Mouse (Mus musculus) layer of hippocampus, adult 8-10 months (tissue): ENCODE measurements around the gene Myo15b. TPM values are rescaled to one million over a fixed set of nuclear protein-coding genes. Genes with fewer than 3 reads are reported as not detected.
A peak's percentile ranks its signal among the peaks of the same experiment; 100 is the strongest.

ENCODE experiments used
- DNase-seq, 2 experiments: peaks; one replicate each; pipeline ENCODE4 v3.0.0; 2022; ENCODE audit warnings: low spot score in 2 of 2
- total RNA-seq, 4 experiments: library from RNA; stranded (reverse); gene quantifications; 2 replicates each; pipeline ENCODE4 v1.2.4; 2022

Myo15b gene
- total RNA-seq: 1 to 10 TPM in 1 of 4 experiments, under 1 TPM in 3; 0.11 to 1.2 (median 0.56) TPM

DNA sequence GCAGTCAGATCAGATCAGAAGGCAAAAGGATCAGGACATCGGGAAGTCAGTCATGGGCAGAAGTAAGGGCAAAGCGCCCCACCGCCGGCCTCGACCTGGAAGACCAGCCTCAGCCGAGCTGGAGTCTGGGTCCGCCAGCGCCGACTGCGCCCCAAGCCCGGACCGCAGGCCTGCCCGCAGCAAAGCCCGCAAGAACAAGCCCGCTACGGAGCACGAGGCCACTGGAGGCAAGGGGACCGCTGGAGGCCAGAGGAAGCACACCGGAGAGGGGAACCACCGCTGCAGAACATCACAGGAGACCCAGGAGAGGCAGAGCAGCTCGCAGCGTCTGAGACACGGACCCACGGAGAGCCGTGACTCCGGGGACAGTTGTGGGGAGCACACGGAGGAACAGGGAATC, at the start of gene Myo15b:
TSS of gene Myo15b (plus strand) at position 53 of the 400 bp plus-strand sequence.
- no peak for DNase-seq

DNA sequence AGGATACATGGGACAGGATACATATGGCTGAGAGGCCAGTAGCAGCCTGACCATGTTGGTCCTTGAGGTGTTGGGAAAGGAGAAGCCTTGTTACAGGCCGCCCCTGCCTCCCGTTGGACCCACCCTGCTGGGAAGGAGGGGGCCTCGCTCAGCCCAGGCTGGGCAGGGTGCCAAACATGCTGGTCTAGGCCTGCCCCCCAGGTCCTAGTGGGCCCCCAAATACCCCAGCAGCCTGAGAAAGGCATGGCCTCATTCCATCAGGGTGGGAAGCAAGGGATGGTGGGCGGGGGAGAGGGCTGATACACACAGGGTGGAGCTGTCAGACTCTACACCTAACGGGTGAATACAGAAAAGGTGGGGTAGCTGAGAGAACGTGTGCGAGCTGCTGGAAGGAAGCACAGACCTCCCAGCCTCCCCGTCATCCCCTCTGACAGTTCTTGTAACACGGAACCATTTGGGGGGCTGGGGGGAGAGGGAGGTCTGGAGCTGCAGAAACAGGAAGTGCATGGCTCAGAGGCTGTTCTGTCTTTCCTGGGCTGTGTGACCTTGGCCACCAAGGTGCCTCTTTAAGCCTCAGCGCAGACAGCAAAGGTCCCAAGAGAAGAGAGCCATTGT, 49.4 kb upstream of the Myo15b start:
- no peak for DNase-seq

DNA sequence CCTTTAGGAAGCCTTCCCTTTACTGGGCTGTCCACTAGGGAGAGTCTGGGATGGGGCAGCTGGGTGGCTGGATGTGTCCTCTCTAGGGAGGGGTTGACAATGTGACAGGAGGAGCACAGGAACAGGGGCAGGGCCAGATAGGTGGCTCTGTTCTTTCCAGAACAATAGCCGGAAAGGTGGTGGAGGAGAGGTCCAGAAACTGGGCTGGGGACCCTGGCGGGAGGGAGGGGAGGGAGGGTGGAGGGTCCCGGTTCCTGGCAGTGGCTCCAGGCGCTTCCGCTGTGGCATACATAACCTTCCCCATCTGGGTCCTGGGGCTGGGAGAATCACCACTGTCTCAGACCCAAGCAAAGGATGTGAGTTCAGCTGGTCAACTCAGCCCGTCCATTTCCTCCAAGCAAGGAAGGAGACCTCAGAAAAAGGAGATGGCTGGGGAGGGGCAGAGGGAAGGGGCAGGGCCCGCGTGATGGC, 48.9 kb upstream of the Myo15b start:
- DNase-seq: no peak

DNA sequence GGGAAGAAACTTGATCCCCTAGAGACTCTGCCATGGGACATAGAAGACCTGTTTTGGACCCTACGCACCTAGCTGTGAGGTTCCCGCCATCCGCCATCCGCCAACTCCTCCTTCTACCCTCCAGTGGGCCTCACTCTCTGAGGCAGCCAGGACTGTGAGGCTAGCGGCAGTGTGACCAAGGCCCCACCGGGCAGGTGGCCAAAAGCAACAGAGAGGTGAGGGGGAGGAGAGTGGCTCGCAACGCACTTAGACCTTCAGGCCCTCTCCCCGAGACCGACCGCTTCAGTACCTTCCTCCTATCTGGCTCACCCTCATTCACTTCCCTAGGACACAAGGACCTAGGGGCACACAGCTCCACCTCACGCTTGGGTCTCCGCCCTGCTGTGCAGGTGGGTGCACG, 47.8 kb upstream of the Myo15b start:
- no peak for DNase-seq

DNA sequence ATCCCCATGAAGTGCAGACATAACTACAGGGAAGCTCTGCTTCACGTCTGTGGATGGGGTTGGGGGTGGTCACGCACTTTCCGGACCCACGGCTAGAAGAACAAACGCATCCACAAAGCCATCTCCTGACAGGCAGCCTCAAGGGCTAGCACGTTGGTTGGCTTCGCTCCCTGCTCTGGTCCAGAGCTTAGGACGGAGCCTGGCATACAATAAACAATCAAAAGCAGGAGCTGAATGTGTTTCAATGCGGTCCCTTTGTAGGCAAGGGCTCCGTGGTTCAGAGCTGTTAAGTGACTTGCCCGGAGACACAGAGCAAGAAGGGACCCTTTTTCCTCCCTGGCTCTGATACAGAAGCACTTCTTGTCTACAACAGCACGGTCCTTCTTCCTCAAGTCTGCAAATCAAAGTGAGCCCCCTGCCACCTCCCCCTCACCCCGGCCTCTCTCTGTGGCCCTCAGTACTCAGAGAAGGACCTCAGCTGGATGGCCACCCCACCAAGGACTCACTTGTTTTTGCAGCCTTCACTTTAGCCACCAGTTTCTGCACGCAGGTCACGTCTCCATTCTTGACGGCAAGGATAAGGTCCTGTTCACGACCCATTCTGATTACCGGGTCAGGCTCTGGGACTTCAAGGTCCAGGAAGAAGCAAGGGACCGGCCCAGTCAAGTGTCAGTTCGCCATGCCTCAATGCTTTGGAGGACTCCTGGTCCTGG, 46.7 kb upstream of the Myo15b start:
- no peak for DNase-seq

DNA sequence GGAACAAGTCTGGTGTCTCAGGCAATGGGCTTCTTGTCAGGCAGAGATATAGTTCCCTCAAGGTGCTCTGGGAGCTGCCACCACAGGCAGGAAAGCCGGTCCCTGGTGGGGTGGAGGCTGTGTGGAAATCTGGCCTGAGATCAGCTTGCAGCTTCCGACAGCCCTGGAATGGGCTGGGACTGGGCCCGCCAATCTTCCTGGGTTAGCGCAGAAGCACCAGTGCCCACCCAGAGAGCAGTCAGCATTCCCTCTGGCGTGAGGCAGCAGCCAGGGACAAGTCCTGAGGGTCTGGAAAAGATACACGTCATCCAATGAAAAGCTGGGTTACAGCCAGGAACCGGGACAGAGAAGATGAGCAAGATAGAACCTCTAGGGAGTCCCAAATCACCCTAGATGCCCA, 46.1 kb upstream of the Myo15b start:
- no peak for DNase-seq

DNA sequence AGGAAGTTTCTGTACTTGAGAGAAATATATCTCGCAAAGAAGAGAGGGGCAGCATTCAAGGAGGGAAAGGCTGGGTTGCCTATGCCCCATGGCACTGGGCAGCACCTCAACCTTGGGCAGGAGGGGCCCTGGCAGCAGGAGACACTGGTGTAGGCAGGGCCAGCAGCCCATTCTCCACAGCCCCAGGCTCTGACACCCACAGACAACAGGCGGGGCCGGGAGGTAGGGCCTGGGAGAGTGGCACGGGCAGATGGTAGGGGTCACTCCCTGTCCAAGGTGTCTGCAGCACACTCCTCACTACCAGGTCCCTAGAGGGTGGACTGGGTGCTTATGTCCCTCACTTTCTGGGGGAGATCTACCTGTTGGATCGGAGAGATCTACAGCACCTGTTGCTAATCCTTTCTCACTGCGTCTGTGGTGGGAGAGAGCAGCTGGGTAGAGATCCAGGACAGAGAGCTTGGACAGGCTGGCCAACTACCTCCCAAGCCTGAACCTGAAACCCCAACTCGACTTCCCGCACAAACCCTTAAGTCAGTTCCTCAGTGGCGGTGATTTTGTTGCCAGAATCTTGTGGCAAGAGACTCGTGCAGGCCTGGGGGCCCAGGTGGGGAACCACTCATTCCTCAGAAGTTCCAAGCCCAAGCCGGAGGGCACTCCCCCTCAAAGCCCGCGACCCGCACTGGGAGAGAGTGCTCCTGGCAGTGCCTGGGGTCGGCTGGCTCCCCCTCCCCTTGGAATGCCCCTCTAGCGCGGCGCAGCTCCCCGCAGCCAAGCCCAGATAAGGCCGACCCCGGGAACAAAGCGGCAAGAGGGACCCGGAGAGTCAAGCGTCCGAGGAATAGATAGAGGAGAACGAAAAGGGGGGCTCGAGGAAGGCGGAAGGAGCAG, 45.4 kb upstream of the Myo15b start:
- DNase-seq: no peak

DNA sequence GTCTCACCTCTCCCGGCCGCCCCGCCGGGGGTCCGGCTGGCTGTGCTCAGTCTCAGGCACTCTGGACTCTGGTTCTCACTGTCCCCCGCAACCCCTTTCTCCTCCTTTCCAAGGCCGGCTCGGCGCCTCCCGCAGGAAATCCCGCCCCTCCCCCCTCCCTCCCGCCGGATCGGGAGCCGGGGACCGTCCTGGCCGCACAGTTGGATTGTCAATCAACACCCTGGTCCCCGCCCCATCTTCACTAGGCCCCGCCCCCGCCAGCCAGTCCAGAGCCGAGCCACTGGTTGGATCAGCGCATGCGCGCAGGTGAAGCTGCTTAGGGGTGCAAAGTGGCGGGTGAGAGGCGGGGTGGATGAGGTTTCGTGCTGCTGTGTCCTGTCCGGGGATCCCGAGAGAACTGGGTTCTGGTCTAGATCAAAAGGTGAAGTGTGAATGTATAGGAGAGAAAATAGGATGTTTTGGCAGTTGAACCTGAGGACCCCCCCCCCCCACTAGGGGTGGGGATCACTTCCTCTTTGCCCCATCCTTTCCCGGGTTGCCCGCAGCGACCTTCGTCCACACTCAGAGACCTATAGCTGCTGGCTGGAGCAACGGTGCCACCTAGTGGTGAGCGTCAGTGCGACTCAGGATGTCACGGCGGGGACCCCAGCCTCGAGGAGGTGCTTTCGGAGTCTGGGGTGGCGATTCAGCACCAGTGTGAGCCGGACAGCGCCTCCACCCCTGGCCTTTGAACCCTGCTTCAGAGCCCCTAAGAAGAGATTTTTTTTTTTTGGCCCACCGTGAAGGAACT, 44.5 kb upstream of the Myo15b start, which contains the start of gene Caskin2:
TSS of gene Caskin2 (minus strand) at position 133 of the 790 bp plus-strand sequence.
- DNase-seq: peak; percentile 87 to 90

DNA sequence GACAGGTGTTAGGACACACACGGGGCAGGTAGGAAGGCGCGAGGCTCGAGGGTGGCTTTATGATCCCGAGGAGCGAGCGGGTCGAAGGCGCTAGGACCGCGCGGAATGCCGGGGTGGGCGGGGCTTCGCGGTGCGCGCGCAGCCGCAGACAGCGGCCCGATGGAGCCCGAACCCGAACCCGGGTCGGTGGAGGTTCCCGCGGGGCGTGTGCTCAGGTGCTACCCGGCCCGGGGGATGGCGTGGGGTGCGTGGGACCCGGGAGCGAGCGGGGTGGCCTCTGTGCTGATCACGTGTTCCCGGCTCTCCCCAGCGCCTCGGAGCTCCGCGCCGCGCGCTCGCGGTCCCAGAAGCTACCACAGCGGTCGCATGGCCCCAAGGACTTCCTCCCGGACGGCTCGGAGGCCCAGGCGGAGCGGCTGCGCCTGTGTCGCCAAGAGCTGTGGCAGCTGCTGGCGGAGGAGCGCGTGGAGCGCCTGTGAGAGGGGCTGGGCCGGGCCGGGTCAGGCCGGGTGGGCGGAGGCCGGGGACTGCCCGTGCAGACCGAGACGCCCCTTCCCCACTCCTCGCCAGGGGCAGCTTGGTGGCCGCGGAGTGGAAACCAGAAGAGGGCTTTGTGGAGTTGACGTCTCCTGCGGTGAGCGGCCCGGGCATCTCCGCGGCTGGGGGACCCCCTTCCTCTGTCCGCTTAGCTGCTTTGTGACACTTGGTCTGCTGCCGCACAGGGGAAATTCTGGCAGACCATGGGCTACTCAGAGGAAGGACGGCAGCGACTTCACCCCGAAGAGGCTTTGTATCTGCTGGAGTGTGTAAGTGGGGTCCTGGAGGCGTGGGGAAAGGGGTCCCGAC, 43.4 kb upstream of the Myo15b start, which contains the start of gene Tsen54:
TSS of gene Tsen54 (plus strand) at position 120 of the 846 bp plus-strand sequence.
- peak in 1 of 2 experiments; percentile 74 for DNase-seq

DNA sequence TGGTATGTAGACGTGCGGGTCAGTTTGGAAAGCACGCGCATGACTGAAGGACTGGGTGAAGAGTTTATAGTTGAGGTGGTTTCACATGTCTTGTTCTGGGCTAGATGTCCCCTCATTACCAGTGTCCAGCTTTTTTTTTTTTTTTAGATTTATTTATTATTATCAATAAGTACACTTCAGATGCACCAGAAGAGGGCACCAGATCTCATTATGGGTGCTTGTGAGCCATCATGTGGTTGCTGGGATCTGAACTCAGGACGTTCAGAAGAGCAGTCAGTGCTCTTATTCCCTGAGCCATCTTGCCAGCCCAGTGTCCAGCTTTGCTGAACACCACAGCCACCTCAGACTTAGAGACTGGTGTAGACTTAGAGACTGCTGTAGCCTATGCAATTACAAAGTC, 40.9 kb upstream of the Myo15b start:
- no peak for DNase-seq

DNA sequence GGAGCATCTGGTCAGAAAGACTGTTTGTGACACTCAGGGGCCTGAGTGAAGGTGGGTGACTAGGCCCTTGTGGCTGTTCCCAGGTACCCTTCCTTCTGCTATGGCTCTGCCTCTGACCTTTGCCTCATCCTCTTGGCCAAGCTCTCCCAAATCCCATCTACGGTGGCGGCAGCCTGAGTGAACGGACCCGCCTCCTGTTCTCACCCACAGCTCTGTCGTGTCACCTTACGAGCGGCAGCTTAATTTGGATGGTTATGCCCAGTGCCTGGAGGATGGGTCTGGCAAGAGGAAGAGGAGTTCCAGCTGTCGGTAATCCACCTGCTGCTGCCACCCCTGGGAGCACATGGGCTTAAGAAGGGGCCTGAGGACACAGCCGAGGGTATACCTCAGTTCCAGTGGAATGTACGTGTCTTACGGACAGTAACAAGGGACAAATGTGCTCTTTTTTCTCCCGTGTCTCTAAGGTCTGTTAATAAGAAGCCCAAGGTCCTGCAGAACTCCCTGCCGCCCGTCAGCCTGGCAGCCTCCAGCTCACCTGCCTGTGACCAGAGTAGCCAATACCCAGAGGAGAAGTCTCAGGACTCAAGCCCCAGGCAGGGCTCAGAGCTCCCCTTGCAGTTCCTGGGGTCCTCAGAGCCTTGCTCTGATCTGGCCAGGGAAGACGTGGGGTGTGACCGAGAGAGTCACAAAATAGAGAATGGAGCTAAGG, 38.1 kb upstream of the Myo15b start:
- DNase-seq: no peak

DNA sequence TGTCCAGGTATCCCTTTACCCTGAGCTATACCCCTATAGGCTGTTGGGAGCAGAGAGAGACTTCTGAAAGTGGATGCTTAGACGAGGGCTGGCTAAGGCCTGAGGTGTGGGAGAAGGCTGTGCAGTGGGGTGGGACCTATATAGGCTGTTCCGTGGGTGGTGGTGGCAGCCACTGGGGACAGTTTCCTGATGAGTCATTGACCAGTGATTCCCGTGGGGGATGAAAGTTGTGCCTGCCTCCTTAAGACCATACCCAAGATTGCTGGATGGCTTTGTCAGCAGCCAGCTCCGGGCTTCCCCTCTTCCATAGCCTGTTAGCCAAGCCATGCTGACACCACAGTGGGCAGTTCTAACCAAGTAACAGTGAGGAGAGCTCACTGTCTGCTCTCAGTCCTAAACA, 37.2 kb upstream of the Myo15b start:
- no peak for DNase-seq

DNA sequence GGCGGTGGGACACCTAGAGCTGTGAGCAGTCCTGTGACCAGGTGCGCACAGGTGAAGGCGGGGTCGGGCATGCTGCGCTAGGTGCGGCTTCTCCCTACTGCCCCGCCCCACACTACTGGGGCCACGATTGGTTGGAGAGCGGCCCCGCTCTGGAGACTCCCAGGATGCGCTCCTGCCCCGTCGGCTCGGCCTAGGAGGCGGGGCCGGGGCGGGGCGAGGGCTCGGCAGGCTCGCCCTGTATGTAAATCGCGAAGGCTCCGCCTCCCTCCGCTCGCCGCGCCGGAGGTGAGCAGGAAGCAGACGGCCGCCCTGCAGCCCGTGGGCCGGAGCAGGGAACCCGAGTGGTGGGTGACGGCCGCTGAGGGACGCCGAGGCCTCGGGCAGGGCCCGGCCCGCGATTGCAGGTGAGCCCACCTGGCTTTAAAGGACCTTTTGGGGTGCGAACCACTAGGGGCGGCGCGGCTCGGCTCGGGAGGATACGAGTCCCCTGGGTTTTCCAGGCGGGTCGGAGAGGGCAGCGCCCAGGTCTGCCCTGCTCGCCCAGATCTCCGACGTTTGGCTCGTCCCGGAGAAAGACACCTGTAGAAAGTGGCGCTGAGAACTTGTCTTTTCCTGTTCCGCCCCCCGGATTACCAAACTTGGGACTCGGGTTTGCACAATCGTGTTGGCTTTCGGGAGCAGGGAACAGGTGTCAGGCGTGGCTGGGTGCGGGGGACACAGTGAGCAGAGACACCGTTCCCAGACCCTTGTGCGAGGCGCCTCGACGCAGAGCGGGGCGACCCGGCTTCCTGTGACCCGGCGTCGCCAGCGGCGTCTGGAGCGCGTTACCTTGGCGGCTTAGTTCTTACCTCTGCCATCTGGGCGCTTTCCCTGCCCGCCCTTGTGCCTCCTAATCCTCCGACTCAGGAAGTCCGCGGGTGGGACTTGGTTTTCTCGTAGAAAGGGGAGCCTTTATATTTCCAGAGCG, 34.1 kb upstream of the Myo15b start, which contains the start of gene Llgl2:
TSS of gene Llgl2 (plus strand) at position 276 of the 967 bp plus-strand sequence.
- peak in 1 of 2 experiments; percentile 48 for DNase-seq

DNA sequence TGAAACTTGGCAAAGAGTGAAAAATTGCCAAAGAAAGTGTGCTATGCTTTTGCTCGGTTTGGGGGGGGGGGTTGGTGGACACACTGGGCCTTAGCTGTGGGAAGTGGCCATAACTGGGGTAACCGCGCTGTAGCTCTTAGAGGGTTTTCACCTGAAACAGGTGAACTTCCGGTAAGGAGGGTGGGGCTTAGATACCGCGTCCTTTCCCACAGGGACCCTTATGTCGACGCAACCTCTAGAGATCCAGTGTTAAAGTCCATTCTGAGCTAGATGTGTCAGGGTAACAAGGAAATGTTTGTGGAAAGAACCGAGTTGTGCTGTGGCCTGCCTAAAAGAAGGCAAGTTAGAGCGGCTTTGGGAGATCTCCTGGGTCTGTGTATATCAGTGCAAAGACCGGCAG, 33.4 kb upstream of the Myo15b start:
- no peak for DNase-seq

DNA sequence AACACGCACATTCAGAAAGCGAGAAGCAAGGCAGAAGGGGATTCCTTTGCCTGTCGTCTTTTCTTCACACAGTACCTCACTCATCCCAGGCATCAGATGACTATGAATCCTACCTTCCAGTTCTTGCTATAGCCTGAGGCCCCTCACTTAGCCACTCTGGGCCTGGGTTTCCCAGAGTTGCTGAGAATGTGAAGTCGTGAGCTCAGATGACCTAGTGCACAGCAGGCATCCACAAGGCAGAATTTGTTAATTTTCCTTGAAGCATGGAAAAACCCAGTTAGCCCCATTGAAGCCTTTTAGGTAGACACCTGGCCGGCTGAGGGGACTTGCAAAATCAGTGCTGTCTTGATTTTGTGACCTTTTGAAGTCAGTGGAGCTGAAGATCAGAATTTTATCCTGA, 31.7 kb upstream of the Myo15b start:
- DNase-seq: no peak

DNA sequence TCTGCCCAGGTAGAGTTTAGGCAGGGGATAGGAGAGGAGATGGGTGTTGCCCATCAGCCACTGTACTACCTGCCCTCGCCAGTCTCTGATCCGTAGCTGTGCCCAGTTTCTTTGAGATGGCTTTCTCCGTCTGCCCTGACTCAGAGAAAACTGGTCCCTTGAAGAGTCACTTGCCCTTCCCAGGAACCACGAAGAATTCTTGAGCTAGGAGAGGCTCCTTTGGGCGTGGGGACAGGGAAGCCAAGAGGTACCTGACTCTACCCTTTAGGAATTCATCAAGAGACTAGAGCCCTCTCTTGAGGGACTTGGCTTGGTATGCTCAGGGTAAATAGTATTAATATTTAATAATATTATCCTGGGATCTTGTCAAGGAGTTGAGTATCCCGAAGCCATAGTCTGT, 30.6 kb upstream of the Myo15b start:
- no peak for DNase-seq

DNA sequence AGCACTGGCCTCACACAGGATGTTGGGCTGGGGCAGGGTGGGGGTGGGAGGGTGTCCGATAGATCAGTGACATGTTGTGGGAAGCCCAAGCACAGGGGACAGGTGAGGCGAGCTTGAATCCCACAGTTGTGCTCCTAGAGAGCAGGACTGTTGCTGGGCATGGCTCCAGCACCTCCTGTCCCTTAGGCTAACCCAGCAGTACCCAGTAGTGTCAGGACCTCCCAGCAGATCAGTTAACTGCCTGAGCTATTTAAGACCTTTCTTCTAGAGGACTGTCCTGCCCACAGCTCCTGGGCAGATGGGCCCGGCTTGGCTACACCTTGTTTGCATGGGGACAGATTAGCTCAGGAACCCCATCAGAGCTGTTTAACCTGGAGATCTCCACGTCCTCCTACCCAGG, 29.2 kb upstream of the Myo15b start:
- no peak for DNase-seq
